15 mouse cellular contexts compared by ENCODE assay signal in the genomic region with DNA sequence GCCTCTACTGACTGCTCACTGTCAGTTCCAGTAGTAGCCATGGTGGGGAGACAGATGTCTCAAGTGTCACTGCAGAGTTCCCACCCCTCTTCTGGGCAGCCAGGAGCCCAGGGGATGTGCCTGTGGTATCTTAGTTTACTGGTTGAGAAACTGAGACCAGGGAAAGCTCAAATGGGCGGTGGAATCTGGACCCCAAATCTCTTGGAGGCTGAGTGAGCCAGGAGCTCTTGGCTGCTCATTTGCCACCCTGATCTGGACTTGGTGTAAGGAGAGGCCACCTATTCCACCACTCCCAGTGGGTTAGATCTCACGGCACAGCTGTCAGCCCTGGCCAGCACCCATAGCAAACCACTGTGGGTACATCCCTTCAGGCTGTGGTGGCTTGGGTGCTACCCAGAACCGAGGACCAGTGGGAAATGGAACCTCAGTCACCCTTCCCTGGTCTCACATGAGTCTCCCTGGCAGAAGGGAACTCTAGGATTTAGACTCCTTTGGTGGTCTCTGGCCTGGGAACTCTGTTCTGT. TPM values are rescaled to one million over a fixed set of nuclear protein-coding genes. Genes with fewer than 3 reads are reported as not detected.
DNase-seq lines count a peak whose midpoint lies in the region; ATAC-seq lines count a peak whose summit lies in the region.
"Had no signal": no experiment of that assay in that cellular context is flagged by ENCODE, and none has a peak within 500 bp of the region (broad histone marks: within the 10 kb centered on the region; RNA-seq: fewer than 3 reads in every experiment).

No protein-coding gene starts in this region.

- ATAC-seq in heart, embryonic 11.5 days (replicated peaks; ENCODE audit: insufficient number of reproducible peaks, low FRiP score, low TSS enrichment): no peak
- ATAC-seq in kidney, embryonic 15.5 days (replicated peaks; ENCODE audit: low FRiP score): no peak
- ATAC-seq: intestine, embryonic 16.5 days; Patski had no signal

- 88% methylated on average over 3 of the region's 3 CpGs for WGBS in heart, embryonic 10.5 days
- 83% methylated on average over 3 of the region's 3 CpGs for WGBS in heart, embryonic 11.5 days (ENCODE audit: insufficient replicate concordance)
- WGBS in kidney, embryonic 15.5 days: 88% methylated on average over 3 of the region's 3 CpGs

- no peaks in the 10 kb centered on the region for H3K27me3 ChIP-seq in heart, embryonic 10.5 days (ENCODE audit: insufficient read depth, poor library complexity, severe bottlenecking)
- H3K27me3 ChIP-seq in heart, embryonic 11.5 days (ENCODE audit: control insufficient read depth, insufficient read depth, low read length): no peaks in the 10 kb centered on the region
- H3K27me3 ChIP-seq in kidney, embryonic 15.5 days: no peaks in the 10 kb centered on the region
- H3K27me3 ChIP-seq: limb, embryonic 12.5 days; midbrain, embryonic 12.5 days; Patski had no signal

- H3K4me2 ChIP-seq in heart, embryonic 11.5 days: no peak overlapping the region
- H3K4me2 ChIP-seq in kidney, embryonic 15.5 days: no peak overlapping the region
- H3K4me2 ChIP-seq: limb, embryonic 12.5 days; midbrain, embryonic 12.5 days had no signal

- H3K4me1 ChIP-seq in heart, embryonic 10.5 days: peaks cover 100% of the 10 kb centered on the region
- H3K4me1 ChIP-seq in heart, embryonic 11.5 days (ENCODE audit: control insufficient read depth, insufficient read depth, low read length): peaks cover 70% of the 10 kb centered on the region
- peaks cover 42% of the 10 kb centered on the region for H3K4me1 ChIP-seq in kidney, embryonic 15.5 days

- DNase-seq in heart, embryonic 10.5 days (ENCODE audit: low spot score): no peak
- peak; percentile 4 for DNase-seq in kidney, postnatal 10 days
- DNase-seq in thymus, postnatal 4 days: peak; percentile 26
- DNase-seq in thymus, postnatal 10 days (ENCODE audit: low spot score in 2 of 2): no peak
- DNase-seq in naive thymus-derived CD4-positive, alpha-beta T cell, adult 2 months (ENCODE audit: low read depth): peak; percentile 18
- no peak for DNase-seq in cerebellum, postnatal 36 days
- DNase-seq: cerebellum, adult 11 months; kidney, postnatal 25 days; right cerebral cortex, postnatal 14 days had no signal

- H3K9me3 ChIP-seq in heart, embryonic 10.5 days: no peaks in the 10 kb centered on the region
- no peaks in the 10 kb centered on the region for H3K9me3 ChIP-seq in heart, embryonic 11.5 days (replicated peaks; ENCODE audit: control insufficient read depth, low read length)
- no peaks in the 10 kb centered on the region for H3K9me3 ChIP-seq in kidney, embryonic 15.5 days (replicated peaks)
- H3K9me3 ChIP-seq: limb, embryonic 12.5 days; midbrain, embryonic 12.5 days had no signal

- H3K4me3 ChIP-seq in heart, embryonic 10.5 days: no peak overlapping the region
- H3K4me3 ChIP-seq in heart, embryonic 11.5 days (ENCODE audit: low read depth, low read length): no peak overlapping the region
- H3K4me3 ChIP-seq in kidney, embryonic 15.5 days (replicated peaks): no peak overlapping the region
- H3K4me3 ChIP-seq: limb, embryonic 12.5 days; midbrain, embryonic 12.5 days had no signal

- no peak overlapping the region for H3K9ac ChIP-seq in heart, embryonic 11.5 days (ENCODE audit: low read depth, low read length)
- no peak overlapping the region for H3K9ac ChIP-seq in kidney, embryonic 15.5 days
- H3K9ac ChIP-seq: limb, embryonic 12.5 days; midbrain, embryonic 12.5 days had no signal

- H3K36me3 ChIP-seq in heart, embryonic 10.5 days: peaks cover 100% of the 10 kb centered on the region
- H3K36me3 ChIP-seq in heart, embryonic 11.5 days (ENCODE audit: control insufficient read depth, insufficient read depth, low read length): peaks cover 21% of the 10 kb centered on the region
- H3K36me3 ChIP-seq in kidney, embryonic 15.5 days: peaks cover 61% of the 10 kb centered on the region

- peak overlapping the region; percentile 17; the same call in 1 of the 2 replicates for H3K27ac ChIP-seq in heart, embryonic 10.5 days
- H3K27ac ChIP-seq in heart, embryonic 11.5 days (ENCODE audit: low read depth, low read length): no peak overlapping the region
- no peak overlapping the region for H3K27ac ChIP-seq in kidney, embryonic 15.5 days
- H3K27ac ChIP-seq: limb, embryonic 12.5 days; midbrain, embryonic 12.5 days had no signal

RNA-seq across cellular contexts. Expression of gene Rbm38, which starts 8.3 kb away (rescaled TPM):
- polyA plus RNA-seq in heart, embryonic 10.5 days (2016; fragmentation: Nextera tagmentation; extraction: Ambion mirVana): 156 and 188 TPM in 2 replicates
- polyA plus RNA-seq in heart, embryonic 11.5 days (2014; fragmentation: Nextera tagmentation; extraction: Ambion mirVana): 161 and 169 TPM in 2 replicates
- 32.1 and 37.3 TPM in 2 replicates for polyA plus RNA-seq in kidney, embryonic 15.5 days (2015; fragmentation: Nextera tagmentation; extraction: Ambion mirVana)

RNA-seq across cellular contexts. Expression of gene Rae1, which starts 28.7 kb away (rescaled TPM):
- polyA plus RNA-seq in heart, embryonic 10.5 days (2016; fragmentation: Nextera tagmentation; extraction: Ambion mirVana): 139 and 162 TPM in 2 replicates
- polyA plus RNA-seq in heart, embryonic 11.5 days (2014; fragmentation: Nextera tagmentation; extraction: Ambion mirVana): 114 and 118 TPM in 2 replicates
- polyA plus RNA-seq in kidney, embryonic 15.5 days (2015; fragmentation: Nextera tagmentation; extraction: Ambion mirVana): 138 and 145 TPM in 2 replicates

RNA-seq across cellular contexts. Expression of gene Spo11, which starts 51.1 kb away (rescaled TPM):
- polyA plus RNA-seq in heart, embryonic 10.5 days (2016; fragmentation: Nextera tagmentation; extraction: Ambion mirVana): 0.06 and 0.20 TPM in 2 replicates
- polyA plus RNA-seq in heart, embryonic 11.5 days (2014; fragmentation: Nextera tagmentation; extraction: Ambion mirVana): 0.17 and 0.19 TPM in 2 replicates
- 0.08 and 0.09 TPM in 2 replicates for polyA plus RNA-seq in kidney, embryonic 15.5 days (2015; fragmentation: Nextera tagmentation; extraction: Ambion mirVana)

Comparison
In these comparisons a context has a peak if more than half of its experiments do, and no peak if none do; other contexts are left out.
1. DNase-seq: peak in kidney, postnatal 10 days (single experiment), thymus, postnatal 4 days (single experiment) and naive thymus-derived CD4-positive, alpha-beta T cell, adult 2 months (single experiment); none in heart, embryonic 10.5 days (single experiment), thymus, postnatal 10 days (0 of 2) and cerebellum, postnatal 36 days (0 of 2).